Mouse (Mus musculus) heart, embryonic 12.5 days (tissue): ENCODE measurements at regions not wholly inside any gene's neighbourhood (a gene's known extent, or its start where the extent isn't known, plus 50 kb on each side); places are given as distances from the start of the nearest gene placed in this dataset.

Source experiments
- ATAC-seq: fragments of 200-750 bp; cut with Nextera tagmentation; 2 replicates; pipeline ENCODE4 v1.8.0; 2017; ENCODE audit warnings: moderate TSS enrichment, moderate library complexity; ENCODE audit not compliant: insufficient number of reproducible peaks, low FRiP score
- H3K27ac ChIP-seq: fragments of 300-500 bp; sonication (generic); 2 replicates; pipeline ENCODE4 v1.5.1; 2016; ENCODE audit warnings: mild to moderate bottlenecking, moderate library complexity; ENCODE audit not compliant: poor library complexity, severe bottlenecking
- H3K27me3 ChIP-seq: fragments of 300-500 bp; sonication (generic); replicated peaks from 2 replicates; pipeline ENCODE4 v1.6.1; 2016; ENCODE audit warnings: mild to moderate bottlenecking, moderate library complexity
- H3K36me3 ChIP-seq: fragments of 300-500 bp; sonication (generic); 2 replicates; pipeline ENCODE4 v1.6.1; 2016; ENCODE audit warnings: mild to moderate bottlenecking, moderate library complexity
- H3K4me1 ChIP-seq: fragments of 300-500 bp; sonication (generic); replicated peaks from 2 replicates; pipeline ENCODE4 v1.6.1; 2016; ENCODE audit warnings: mild to moderate bottlenecking
- H3K4me2 ChIP-seq: fragments of 300-500 bp; sonication (generic); 2 replicates; pipeline ENCODE4 v1.6.1; 2016; ENCODE audit warnings: mild to moderate bottlenecking, moderate library complexity
- H3K4me3 ChIP-seq: fragments of 300-500 bp; sonication (generic); 2 replicates; pipeline ENCODE4 v1.5.1; 2016; ENCODE audit warnings: mild to moderate bottlenecking
- H3K9ac ChIP-seq: fragments of 300-500 bp; sonication (generic); 2 replicates; pipeline ENCODE4 v1.6.1; 2016; ENCODE audit warnings: mild to moderate bottlenecking, moderate library complexity
- H3K9me3 ChIP-seq: fragments of 300-500 bp; sonication (generic); replicated peaks from 2 replicates; pipeline ENCODE4 v1.6.1; 2016; ENCODE audit warnings: mild to moderate bottlenecking, moderate library complexity
- WGBS: fragments of 180-500 bp; shearing (Covaris S2); methylation state at CpG from one replicate; pipeline ENCODE4 v1.1.7; 2016; 5-methylcytosine and 5-hydroxymethylcytosine counted together

DNA sequence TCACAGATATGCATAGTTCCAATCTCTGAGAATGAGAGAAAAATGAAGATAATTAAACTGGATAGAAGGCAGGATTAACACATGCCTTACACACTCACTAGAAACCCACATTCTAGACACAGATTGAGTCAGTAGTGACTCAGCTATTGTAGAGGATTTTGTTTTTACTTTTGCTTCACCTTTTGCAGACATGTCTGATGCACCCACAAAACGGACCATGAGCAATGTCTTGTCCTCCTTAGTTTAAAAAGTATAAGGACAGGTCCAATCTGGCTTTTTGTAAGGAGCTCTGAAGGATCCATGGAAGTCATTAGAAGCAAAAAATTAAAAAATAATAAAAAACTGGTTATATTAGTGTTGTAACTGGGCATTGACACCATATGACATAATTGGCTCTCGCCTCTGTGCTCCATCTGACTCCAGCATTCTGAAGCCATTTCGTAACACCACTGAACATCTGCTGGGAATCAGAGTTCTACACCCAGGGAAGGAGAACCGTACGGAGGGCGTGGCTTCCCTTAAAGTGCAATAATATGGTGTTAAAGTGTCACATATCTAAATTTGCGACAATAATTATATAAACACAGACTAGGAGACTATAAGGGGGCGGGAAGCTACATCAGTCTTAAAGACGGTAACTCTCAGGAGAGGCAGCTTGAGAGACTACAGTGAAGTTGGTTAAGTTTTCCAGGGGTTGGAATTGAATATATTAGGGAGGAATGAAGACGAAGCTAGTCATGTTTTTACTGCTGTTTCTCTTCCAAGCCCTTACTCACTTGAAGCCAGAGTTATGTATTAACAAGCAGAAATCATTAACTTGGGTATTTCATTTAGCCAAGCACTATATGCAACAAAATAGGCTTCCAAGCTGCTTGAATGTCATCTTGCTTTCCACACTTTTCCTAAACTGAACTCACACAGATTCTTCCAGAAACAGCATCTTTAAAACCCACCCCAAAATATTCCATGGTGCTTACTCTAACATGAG lies 558.0 kb downstream of the Ebf1 start:
- H3K4me1 ChIP-seq: no peaks in the 10 kb centered on the region
- ATAC-seq: no peak
- no peaks in the 10 kb centered on the region for H3K27me3 ChIP-seq
- no peaks in the 10 kb centered on the region for H3K9me3 ChIP-seq
- WGBS: 83% methylated on average over 10 of the region's 10 CpGs
- no peaks in the 10 kb centered on the region for H3K36me3 ChIP-seq
- no peak overlapping the region for H3K4me3 ChIP-seq
- no peak overlapping the region for H3K9ac ChIP-seq
- H3K4me2 ChIP-seq: no peak overlapping the region
- no peak overlapping the region for H3K27ac ChIP-seq

DNA sequence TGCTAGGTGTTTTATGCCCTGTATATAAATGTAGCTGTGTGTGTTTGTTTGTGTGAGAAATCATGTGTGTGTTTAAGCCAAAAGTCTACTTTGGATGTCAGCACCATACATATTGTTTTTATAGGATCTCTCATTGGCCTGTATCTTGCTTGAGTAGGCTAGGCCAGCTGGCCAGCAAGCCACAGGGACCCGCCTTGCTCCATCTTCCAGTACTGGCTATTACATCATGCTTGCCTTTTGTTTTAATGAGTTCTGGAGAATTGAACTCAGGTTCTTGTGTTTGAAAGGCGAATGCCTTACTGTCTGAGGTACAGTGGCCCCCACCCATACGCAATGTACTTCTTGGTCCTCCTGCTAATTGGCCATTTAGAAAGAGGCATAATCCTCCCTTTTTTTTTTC lies 559.9 kb downstream of the Ebf1 start:
- H3K36me3 ChIP-seq: no peaks in the 10 kb centered on the region
- no peaks in the 10 kb centered on the region for H3K4me1 ChIP-seq
- ATAC-seq: no peak
- WGBS: 81% methylated on average over 3 of the region's 3 CpGs
- H3K27me3 ChIP-seq: no peaks in the 10 kb centered on the region
- H3K9ac ChIP-seq: no peak overlapping the region
- no peak overlapping the region for H3K27ac ChIP-seq
- H3K9me3 ChIP-seq: no peaks in the 10 kb centered on the region
- H3K4me3 ChIP-seq: no peak overlapping the region
- no peak overlapping the region for H3K4me2 ChIP-seq

DNA sequence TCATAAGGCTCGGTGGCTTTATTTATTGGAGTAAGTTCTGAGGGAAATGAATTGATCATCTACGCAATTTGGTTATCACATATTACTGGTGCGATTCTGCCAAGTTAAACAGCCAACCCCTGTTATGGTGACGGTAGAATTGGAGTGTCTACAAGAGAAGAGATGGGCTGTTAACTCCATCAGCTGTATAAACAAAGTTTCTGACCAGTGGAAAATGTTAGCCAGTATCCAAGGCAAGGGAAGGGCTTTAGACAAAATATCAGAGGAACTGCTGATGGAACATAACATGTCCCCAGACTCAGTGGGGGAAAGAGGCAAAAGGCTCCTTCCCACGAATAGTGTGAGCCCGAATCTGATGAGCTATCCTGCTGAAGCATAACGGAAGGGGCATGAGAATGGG lies 560.9 kb downstream of the Ebf1 start:
- H3K27me3 ChIP-seq: no peaks in the 10 kb centered on the region
- no peak overlapping the region for H3K27ac ChIP-seq
- no peaks in the 10 kb centered on the region for H3K36me3 ChIP-seq
- H3K4me1 ChIP-seq: no peaks in the 10 kb centered on the region
- no peak overlapping the region for H3K4me2 ChIP-seq
- 56% methylated on average over 7 of the region's 7 CpGs for WGBS
- no peak overlapping the region for H3K9ac ChIP-seq
- ATAC-seq: no peak; the same call in 1 of the 2 replicates
- H3K4me3 ChIP-seq: no peak overlapping the region
- no peaks in the 10 kb centered on the region for H3K9me3 ChIP-seq

DNA sequence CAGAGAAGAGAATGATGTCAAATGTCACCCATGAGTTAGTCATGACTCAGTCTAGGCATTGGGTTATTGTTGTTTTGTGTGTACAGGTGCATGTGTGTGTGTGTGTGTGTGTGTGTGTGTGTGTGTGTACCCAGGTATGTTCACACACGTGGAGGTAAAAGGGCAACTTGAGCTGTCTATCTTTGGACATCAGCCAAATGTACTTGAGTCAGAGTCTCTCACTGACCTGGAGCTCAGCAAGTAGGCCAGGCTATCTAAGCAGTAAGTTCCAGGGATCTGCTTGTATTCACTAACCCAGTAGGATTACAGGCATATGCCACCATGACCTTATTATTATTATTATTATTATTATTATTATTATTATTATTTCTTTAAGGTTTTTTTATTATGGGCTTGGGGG lies 561.9 kb downstream of the Ebf1 start:
- Histone ChIP-seq H3K9ac (no peak overlapping the region), H3K9me3 (no peaks in the 10 kb centered on the region), H3K27me3 (no peaks in the 10 kb centered on the region), H3K27ac (no peak overlapping the region), H3K4me3 (no peak overlapping the region), H3K4me2 (no peak overlapping the region), H3K4me1 (no peaks in the 10 kb centered on the region), H3K36me3 (no peaks in the 10 kb centered on the region)
- no peak for ATAC-seq
- 70% methylated on average over 1 of the region's 1 CpGs for whole genome bisulfite sequencing

DNA sequence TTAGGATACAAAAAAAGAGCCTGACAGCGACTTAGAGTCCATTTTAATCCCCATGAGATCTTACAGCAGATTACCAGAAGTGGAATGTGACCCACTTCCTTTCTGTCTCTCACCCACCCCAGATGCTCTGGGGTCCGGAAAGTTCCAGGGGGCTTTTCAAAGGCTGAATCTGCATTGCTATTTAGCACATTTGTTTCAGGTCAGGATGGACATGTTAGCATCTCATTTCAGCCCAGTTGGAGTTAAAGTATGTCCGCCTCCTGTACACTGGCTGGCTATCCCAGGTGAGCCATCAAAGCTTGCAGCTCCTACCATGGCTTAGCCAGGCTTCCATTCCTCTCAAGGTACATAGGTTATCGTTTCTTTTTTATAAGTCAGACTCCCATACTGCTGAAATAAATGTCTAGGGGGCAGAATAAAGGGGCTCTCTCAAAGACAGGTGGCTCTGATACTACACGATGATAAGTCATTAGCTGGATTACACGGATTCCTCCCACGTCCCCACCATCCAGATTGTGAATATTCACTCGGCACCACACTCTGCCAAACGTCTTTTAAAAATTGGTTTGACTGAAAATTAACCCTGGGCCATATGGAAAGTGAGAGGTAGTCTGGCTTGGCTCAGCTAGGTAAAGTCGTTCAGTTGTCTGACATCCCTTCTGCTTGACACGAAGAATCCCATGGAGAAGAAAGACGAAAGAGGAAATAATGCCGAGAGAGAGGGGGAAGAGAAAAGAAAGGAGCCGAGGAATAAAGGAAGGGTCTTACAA lies 573.7 kb downstream of the Ebf1 start:
- no peak overlapping the region for H3K4me2 ChIP-seq
- H3K4me3 ChIP-seq: no peak overlapping the region
- H3K36me3 ChIP-seq: no peaks in the 10 kb centered on the region
- no peaks in the 10 kb centered on the region for H3K9me3 ChIP-seq
- no peaks in the 10 kb centered on the region; the same call in 1 of the 2 replicates for H3K4me1 ChIP-seq
- H3K27me3 ChIP-seq: no peaks in the 10 kb centered on the region; the same call in 1 of the 2 replicates
- no peak for ATAC-seq
- WGBS: 64% methylated on average over 14 of the region's 14 CpGs
- no peak overlapping the region for H3K9ac ChIP-seq
- H3K27ac ChIP-seq: no peak overlapping the region

DNA sequence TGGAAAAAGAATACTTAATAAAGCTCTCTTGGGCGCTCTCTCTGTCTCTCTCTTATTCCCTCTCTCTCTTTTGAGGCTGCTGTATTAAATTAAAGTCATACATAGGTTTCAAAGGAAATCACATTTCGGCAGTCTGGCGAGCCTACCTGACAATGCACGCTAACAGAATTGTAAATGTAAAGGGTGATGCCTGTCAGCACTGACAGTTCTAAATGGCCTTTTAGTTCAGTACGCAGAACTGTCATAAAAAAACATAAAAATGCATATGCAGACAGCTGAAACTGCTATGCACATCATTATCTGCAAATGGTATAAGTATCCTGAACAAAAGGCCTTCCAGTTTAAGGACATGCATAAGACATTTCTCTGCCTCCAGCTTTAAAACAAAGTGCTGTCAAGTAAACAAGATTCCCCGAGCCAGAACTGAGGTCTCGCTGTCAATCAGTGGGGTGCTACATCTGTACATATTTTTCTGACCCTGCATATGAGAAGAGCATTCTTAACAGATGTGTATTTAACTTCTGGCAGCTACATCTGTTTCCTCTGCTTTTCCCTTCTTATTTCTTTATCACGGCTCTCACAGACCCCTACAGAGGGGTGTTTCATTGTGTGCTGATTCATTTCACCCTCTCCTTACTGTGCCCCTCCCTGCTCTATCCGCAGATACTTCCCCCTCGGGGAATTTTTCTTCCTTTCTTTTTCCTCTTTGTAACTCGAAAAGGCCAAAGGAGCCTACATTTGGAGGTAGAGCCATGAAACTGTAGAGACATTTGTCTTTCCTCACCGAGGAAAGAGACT lies 574.5 kb downstream of the Ebf1 start:
- no peaks in the 10 kb centered on the region; the same call in 1 of the 2 replicates for H3K4me1 ChIP-seq
- no peak overlapping the region for H3K4me3 ChIP-seq
- WGBS: 57% methylated on average over 12 of the region's 12 CpGs
- H3K9me3 ChIP-seq: no peaks in the 10 kb centered on the region
- no peak overlapping the region for H3K4me2 ChIP-seq
- no peaks in the 10 kb centered on the region for H3K36me3 ChIP-seq
- no peak for ATAC-seq
- no peaks in the 10 kb centered on the region; the same call in 1 of the 2 replicates for H3K27me3 ChIP-seq
- no peak overlapping the region for H3K9ac ChIP-seq
- H3K27ac ChIP-seq: no peak overlapping the region

DNA sequence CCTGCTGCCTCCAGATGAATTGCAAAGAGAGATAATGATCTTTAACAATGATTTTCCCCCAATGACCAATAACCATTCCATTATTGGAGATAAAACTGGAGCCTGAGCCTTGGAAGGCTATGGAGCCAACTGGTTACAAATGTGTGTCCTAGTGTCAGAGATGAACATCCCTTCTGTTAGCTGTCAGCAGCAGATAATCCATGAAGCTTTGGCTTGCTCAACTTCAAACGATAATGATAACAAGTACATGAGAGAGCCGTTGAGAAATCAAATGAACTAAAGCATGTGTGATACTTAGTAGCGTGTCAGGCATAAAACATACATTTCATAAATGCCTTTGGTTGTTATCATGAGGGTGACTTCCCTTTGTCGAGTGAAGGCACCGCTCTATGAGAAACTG lies 576.2 kb downstream of the Ebf1 start:
- H3K4me3 ChIP-seq: no peak overlapping the region
- H3K36me3 ChIP-seq: no peaks in the 10 kb centered on the region
- no peak overlapping the region for H3K9ac ChIP-seq
- H3K9me3 ChIP-seq: no peaks in the 10 kb centered on the region
- H3K27ac ChIP-seq: no peak overlapping the region
- no peaks in the 10 kb centered on the region; the same call in 1 of the 2 replicates for H3K4me1 ChIP-seq
- 82% methylated on average over 5 of the region's 5 CpGs for WGBS
- no peaks in the 10 kb centered on the region; the same call in 1 of the 2 replicates for H3K27me3 ChIP-seq
- no peak overlapping the region for H3K4me2 ChIP-seq
- no peak for ATAC-seq

DNA sequence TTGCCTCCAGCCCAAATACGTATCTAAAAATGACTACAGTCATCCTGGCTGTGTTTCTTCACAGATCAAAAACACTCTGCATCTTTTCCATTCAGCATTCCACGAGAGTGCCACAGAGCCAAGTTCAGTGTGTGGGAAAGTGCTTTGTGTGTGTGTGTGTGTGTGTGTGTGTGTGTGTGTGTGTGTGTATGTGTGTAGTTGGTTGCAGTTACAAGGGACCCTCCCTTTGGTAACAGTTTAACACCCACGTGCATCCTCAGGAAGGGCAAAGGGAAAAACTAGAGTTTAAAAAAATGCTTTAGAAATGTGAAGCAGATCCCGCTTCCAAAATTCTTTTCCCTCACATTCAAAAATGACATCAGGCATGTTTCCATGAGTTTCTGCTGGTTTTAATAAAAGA lies 582.4 kb downstream of the Ebf1 start:
- H3K4me1 ChIP-seq: no peaks in the 10 kb centered on the region
- WGBS: 68% methylated on average over 4 of the region's 4 CpGs
- no peak overlapping the region for H3K4me2 ChIP-seq
- no peak overlapping the region for H3K27ac ChIP-seq
- H3K9ac ChIP-seq: no peak overlapping the region
- H3K9me3 ChIP-seq: no peaks in the 10 kb centered on the region
- H3K36me3 ChIP-seq: no peaks in the 10 kb centered on the region
- no peak overlapping the region for H3K4me3 ChIP-seq
- no peaks in the 10 kb centered on the region for H3K27me3 ChIP-seq
- ATAC-seq: no peak

DNA sequence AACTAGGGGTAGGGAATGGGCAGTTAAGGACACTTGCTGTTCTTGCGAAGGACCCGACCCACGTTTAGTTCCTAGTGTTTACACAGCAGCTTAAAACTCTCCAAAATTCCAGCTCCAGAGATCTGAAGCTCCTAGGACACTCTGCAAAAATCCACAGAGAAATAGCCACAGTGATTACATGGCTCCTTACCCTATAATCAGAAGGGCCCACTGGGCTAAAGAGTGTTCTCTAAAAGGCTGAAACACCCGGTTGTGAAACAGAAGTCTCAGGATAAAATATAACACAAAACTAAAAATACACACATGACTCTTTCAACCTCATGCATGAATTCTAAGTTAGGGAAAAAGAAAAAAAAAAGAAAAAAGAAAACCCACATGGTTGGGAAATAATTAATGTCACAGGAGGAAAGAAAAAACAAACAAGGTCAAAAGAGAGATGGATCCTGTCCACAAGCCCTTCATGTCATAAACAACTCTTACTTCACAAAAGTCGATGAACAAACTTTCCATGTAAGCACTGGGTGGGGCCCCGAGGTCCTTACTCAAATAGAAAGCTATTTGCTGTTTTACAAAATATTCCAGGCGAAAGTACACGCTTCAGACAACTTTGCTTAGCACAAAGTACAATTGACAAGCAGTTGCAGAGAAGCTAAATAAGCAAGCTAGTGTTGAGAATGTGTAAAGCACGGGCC lies 583.7 kb downstream of the Ebf1 start:
- 79% methylated on average over 9 of the region's 9 CpGs for WGBS
- H3K4me2 ChIP-seq: no peak overlapping the region
- H3K27me3 ChIP-seq: no peaks in the 10 kb centered on the region
- no peak overlapping the region for H3K9ac ChIP-seq
- no peaks in the 10 kb centered on the region for H3K36me3 ChIP-seq
- no peak overlapping the region for H3K27ac ChIP-seq
- no peaks in the 10 kb centered on the region for H3K4me1 ChIP-seq
- no peak overlapping the region for H3K4me3 ChIP-seq
- ATAC-seq: no peak
- no peaks in the 10 kb centered on the region for H3K9me3 ChIP-seq

DNA sequence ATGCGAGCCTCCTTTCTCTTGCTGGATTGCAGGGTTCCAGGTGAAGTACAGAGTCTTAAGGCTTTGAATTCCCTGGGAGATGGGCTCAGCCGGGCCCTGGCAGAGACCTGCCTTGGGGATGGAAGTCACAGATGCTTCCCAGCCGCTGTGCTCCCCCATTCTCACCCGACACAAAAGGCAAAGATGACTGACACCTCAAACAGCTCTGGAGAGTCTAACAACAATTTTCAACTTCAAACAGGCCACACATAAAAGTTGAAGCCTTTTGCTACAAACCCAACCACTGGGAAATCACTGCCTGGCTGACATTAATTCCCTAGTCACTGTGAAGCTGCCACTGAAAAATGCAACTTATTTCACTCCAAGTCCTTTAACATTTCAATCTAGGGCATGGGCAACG lies 586.3 kb downstream of the Ebf1 start:
- Histone ChIP-seq H3K4me2 (no peak overlapping the region), H3K27ac (no peak overlapping the region), H3K4me3 (no peak overlapping the region), H3K4me1 (no peaks in the 10 kb centered on the region), H3K9ac (no peak overlapping the region), H3K9me3 (no peaks in the 10 kb centered on the region; the same call in 1 of the 2 replicates), H3K36me3 (no peaks in the 10 kb centered on the region), H3K27me3 (no peaks in the 10 kb centered on the region)
- WGBS: 65% methylated on average over 5 of the region's 5 CpGs
- no peak for ATAC-seq
